Mouse (Mus musculus): Measurements from ENCODE around the gene Cdkl2.

- TF ChIP-seq CTCF (conservative IDR thresholded peaks at IDR 0.05; ENCODE audit: insufficient read depth, insufficient read length, low read depth, low read length) = no peak
- no peak for TF ChIP-seq POLR2A (IDR thresholded peaks at IDR 0.05; ENCODE audit: low read depth, low read length)
These were observed 9.2 kb upstream of the Cdkl2 start for GRCm38 (mm10) chr5:92052866-92053265.

Data from kidney, adult 2 months (tissue).